Mouse (Mus musculus) lung, embryonic 16.5 days (tissue): ENCODE data around the gene Ifna4. TPM values are rescaled to one million over a fixed set of nuclear protein-coding genes. Genes with fewer than 3 reads are reported as not detected.

Experiments used
- ATAC-seq: fragments of 200-750 bp; cut with Nextera tagmentation; 2 replicates; pipeline ENCODE4 v1.8.0; 2017; ENCODE audit warnings: low read depth, mild to moderate bottlenecking, moderate library complexity
- H3K27ac ChIP-seq: fragments of 300-500 bp; sonication (generic); 2 replicates; pipeline ENCODE4 v1.5.1; 2014; ENCODE audit warnings: mild to moderate bottlenecking, control low read depth, low read length
- H3K27me3 ChIP-seq: fragments of 300-500 bp; sonication (generic); 2 replicates; pipeline ENCODE4 v1.6.1; 2014; ENCODE audit warnings: low read depth, low read length, mixed read lengths; ENCODE audit not compliant: control insufficient read depth, insufficient read depth
- H3K36me3 ChIP-seq: fragments of 300-500 bp; sonication (generic); 2 replicates; pipeline ENCODE4 v1.6.1; 2014; ENCODE audit warnings: low read length; ENCODE audit not compliant: control insufficient read depth, insufficient read depth
- H3K4me1 ChIP-seq: fragments of 300-500 bp; sonication (generic); replicated peaks from 2 replicates; pipeline ENCODE4 v1.6.1; 2014; ENCODE audit warnings: low read length, mixed read lengths; ENCODE audit not compliant: control insufficient read depth, insufficient read depth
- H3K4me2 ChIP-seq: fragments of 300-500 bp; sonication (generic); 2 replicates; pipeline ENCODE4 v1.6.1; 2014; ENCODE audit warnings: low read depth, low read length, control low read depth
- H3K4me3 ChIP-seq: fragments of 300-500 bp; sonication (generic); 2 replicates; pipeline ENCODE4 v1.5.1; 2014; ENCODE audit warnings: mild to moderate bottlenecking, low read length, control low read depth
- H3K9ac ChIP-seq: fragments of 300-500 bp; sonication (generic); 2 replicates; pipeline ENCODE4 v1.6.1; 2014; ENCODE audit warnings: low read length, control low read depth
- H3K9me3 ChIP-seq: fragments of 300-500 bp; sonication (generic); 2 replicates; pipeline ENCODE4 v1.6.1; 2016; ENCODE audit warnings: low read length; ENCODE audit not compliant: control insufficient read depth
- WGBS: fragments of 180-500 bp; shearing (Covaris S2); extraction: QIAGEN DNeasy Blood & Tissue Kit; methylation state at CpG from one replicate; pipeline ENCODE4 v1.1.7; 2014; 5-methylcytosine and 5-hydroxymethylcytosine counted together
- polyA plus RNA-seq: library from polyadenylated mRNA; unstranded; fragments of >200 nt; fragmentation: Nextera tagmentation; extraction: Ambion mirVana; gene quantifications from 2 replicates; pipeline ENCODE4 v1.2.1, GENCODE M21; 2015

Gene Ifna4
- polyA plus RNA-seq, 1 experiment from 2014 or later, result not detected

DNA sequence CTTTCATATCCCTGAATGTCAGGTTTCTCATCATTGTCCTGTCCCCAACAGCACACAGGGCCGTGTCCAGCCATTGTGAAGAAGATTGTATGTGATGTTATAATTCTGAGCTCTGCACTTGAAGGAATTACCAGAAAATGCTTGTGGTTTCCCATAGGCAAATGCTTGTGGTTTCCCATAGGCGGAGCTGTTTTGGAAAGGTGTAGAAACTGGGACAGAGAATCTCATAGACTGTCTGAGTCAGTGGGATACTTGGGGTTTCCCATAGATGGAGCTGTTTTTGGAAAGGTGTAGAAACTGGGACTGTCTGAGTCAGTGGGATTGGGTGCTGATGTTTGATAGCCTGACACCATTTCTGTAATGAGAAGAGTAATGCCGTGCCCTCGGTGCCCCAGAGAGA lies 34.9 kb downstream of the Ifna4 start:
- Histone ChIP-seq H3K9me3 (no peaks in the 10 kb centered on the region), H3K4me1 (no peaks in the 10 kb centered on the region), H3K4me2 (no peak overlapping the region), H3K27ac (no peak overlapping the region), H3K4me3 (no peak overlapping the region), H3K27me3 (no peaks in the 10 kb centered on the region; the same call in 1 of the 2 replicates), H3K9ac (no peak overlapping the region), H3K36me3 (no peaks in the 10 kb centered on the region)
- ATAC-seq, result no peak
- 80% methylated on average over 4 of the region's 4 CpGs for WGBS

DNA sequence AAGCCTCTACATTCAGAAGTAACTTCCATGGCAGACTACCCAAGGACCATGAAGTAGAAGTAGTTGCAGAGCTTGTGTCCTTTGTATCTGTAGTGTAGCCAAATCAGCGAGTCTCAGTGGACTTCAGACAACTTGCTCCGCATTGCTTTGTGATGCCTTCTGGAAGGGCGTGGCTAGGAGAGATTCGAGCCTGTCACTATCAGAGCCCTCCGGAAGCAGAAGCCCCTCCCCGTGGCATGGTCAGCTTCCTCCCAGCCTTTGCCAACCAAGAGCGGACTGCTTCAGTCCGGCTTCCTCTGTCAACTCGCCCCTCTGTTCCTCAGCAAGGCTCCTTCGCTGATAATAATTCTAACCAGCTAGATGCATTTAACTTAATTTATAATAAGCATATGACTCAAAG lies 36.6 kb downstream of the Ifna4 start:
- Histone ChIP-seq H3K27ac (no peak overlapping the region), H3K4me1 (no peaks in the 10 kb centered on the region), H3K4me3 (no peak overlapping the region), H3K27me3 (no peaks in the 10 kb centered on the region), H3K36me3 (no peaks in the 10 kb centered on the region), H3K9me3 (no peaks in the 10 kb centered on the region), H3K9ac (no peak overlapping the region), H3K4me2 (no peak overlapping the region)
- WGBS, result 37% methylated on average over 10 of the region's 10 CpGs
- ATAC-seq, result no peak

DNA sequence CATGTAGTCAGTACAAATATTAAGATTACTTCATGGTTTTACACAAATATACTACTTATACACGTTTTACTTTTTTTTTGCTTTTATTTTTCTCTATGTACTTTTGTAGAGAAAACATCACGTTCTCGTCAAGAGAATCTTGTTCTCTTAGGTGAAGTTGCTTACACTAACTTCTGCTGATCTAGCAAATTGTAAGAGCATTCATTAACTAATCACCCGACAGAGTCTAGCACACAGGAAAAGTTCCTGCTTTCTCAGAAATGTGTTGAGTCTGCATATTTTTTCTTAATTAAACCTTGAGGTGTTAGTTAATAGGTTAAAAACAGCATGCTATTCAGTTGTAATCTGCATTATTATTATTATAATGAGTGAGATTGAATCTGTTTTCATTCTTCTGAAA lies 37.1 kb downstream of the Ifna4 start:
- no peak overlapping the region for H3K27ac ChIP-seq
- no peaks in the 10 kb centered on the region for H3K36me3 ChIP-seq
- H3K9me3 ChIP-seq, result no peaks in the 10 kb centered on the region
- H3K27me3 ChIP-seq, result no peaks in the 10 kb centered on the region
- H3K4me3 ChIP-seq, result no peak overlapping the region
- no peak overlapping the region for H3K9ac ChIP-seq
- 60% methylated on average over 4 of the region's 4 CpGs for WGBS
- no peak for ATAC-seq
- no peak overlapping the region for H3K4me2 ChIP-seq
- no peaks in the 10 kb centered on the region for H3K4me1 ChIP-seq

DNA sequence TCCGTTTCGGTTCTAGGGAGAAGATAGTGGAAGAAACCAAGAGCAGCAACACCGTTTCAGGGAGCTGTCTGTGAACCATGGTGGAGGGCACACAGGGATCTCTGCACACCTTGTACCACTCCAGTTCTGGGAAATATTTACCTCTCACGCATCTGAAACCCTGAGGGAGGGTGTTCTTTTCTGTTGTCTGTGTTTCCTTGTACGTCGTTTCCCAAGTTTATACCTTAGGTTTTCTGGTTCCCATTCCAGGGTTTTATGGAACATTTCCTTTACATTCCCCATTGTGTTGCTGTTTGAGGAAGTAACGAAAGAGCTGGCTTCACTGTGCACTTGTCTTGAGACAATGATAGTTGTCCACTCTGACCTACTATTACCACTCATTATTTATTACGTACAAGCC lies 38.4 kb downstream of the Ifna4 start, which contains the start of gene Ifne:
TSS of gene Ifne (minus strand) at position 101 of the 400 bp plus-strand sequence.
- H3K27me3 ChIP-seq, result no peaks in the 10 kb centered on the region
- H3K4me2 ChIP-seq, result no peak within 1 kb of the TSS
- H3K27ac ChIP-seq, result no peak within 1 kb of the TSS
- no peak for ATAC-seq
- H3K9me3 ChIP-seq, result no peaks in the 10 kb centered on the region
- WGBS, result 82% methylated on average over 8 of the region's 8 CpGs
- H3K4me3 ChIP-seq, result no peak within 1 kb of the TSS
- no peak within 1 kb of the TSS for H3K9ac ChIP-seq
- no peaks in the 10 kb centered on the region for H3K36me3 ChIP-seq
- no peaks in the 10 kb centered on the region for H3K4me1 ChIP-seq

DNA sequence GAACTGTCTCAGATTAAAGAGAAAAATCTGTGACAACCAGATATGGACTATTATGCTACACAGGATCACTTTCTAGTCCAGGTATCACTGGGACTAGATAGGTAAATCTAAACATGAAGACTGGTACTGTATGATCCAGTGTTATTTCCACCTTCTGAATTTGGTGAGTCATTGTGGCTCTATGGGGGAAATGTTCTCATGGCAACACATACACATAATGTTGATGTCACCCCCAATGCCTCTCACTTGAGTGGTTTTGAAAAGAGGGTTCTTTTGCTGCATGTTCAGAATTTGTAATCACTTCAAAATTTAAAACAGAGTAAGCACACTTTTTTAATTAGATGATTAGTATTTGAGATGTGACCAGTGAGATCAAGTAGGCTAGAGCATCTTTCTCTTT lies 46.6 kb downstream of the Ifna4 start:
- no peak for ATAC-seq

More for the DNA sequence above, 46.6 kb downstream of the Ifna4 start:
- no peak overlapping the region for H3K9ac ChIP-seq
- no peak overlapping the region for H3K4me2 ChIP-seq
- no peaks in the 10 kb centered on the region for H3K36me3 ChIP-seq
- no peak overlapping the region for H3K27ac ChIP-seq
- no peaks in the 10 kb centered on the region for H3K9me3 ChIP-seq
- no peaks in the 10 kb centered on the region for H3K4me1 ChIP-seq
- H3K27me3 ChIP-seq, result no peaks in the 10 kb centered on the region
- no peak overlapping the region for H3K4me3 ChIP-seq

Other genes with a start within 250 kb of the Ifna4 start
- gene Ifna9, start 249.5 kb upstream of the Ifna4 start, polyA plus RNA-seq, result not detected in 2 replicates
- not detected in 2 replicates for gene Ifna12, start 238.5 kb upstream of the Ifna4 start, polyA plus RNA-seq
- gene C87499, start 207.4 kb upstream of the Ifna4 start, polyA plus RNA-seq, result not detected in 2 replicates
- not detected in 2 replicates for gene Ifna13, start 197.4 kb upstream of the Ifna4 start, polyA plus RNA-seq
- gene Ifna16, start 164.9 kb upstream of the Ifna4 start, polyA plus RNA-seq, result not detected in 2 replicates
- not detected in 2 replicates for gene Ifna2, start 157.9 kb upstream of the Ifna4 start, polyA plus RNA-seq
- not detected in 2 replicates for gene Ifnab, start 150.5 kb upstream of the Ifna4 start, polyA plus RNA-seq
- 0.82 and 1.2 TPM in 2 replicates for gene Gm26566, start 120.1 kb upstream of the Ifna4 start, polyA plus RNA-seq
- gene Klhl9, start 119.4 kb upstream of the Ifna4 start, polyA plus RNA-seq, result 88.1 and 91.8 TPM in 2 replicates
- not detected in 2 replicates for gene Gm13271, start 87.0 kb upstream of the Ifna4 start, polyA plus RNA-seq
- gene Gm13283, start 81.7 kb upstream of the Ifna4 start, polyA plus RNA-seq, result 0.31 TPM in 1 of 2 replicates, not detected in the other
- 0.38 and 0.49 TPM in 2 replicates for gene Gm13290, start 68.0 kb upstream of the Ifna4 start, polyA plus RNA-seq
- not detected in 2 replicates for gene Gm13289, start 64.9 kb upstream of the Ifna4 start, polyA plus RNA-seq
- not detected in 2 replicates for gene Gm13272, start 62.0 kb upstream of the Ifna4 start, polyA plus RNA-seq
- gene Ifnz, start 59.7 kb upstream of the Ifna4 start, polyA plus RNA-seq, result 0.34 TPM in 1 of 2 replicates, not detected in the other
- gene Gm13276, start 56.2 kb upstream of the Ifna4 start, polyA plus RNA-seq, result 0.36 and 1.2 TPM in 2 replicates
- gene Gm13277, start 53.2 kb upstream of the Ifna4 start, polyA plus RNA-seq, result not detected in 2 replicates
- not detected in 2 replicates for gene Gm13278, start 50.3 kb upstream of the Ifna4 start, polyA plus RNA-seq
- not detected in 2 replicates for gene Gm13275, start 47.4 kb upstream of the Ifna4 start, polyA plus RNA-seq
- gene Gm13279, start 44.5 kb upstream of the Ifna4 start, polyA plus RNA-seq, result not detected in 2 replicates
- 1.5 and 1.8 TPM in 2 replicates for gene Gm13285, start 42.2 kb upstream of the Ifna4 start, polyA plus RNA-seq
- not detected in 2 replicates for gene Gm13287, start 38.6 kb upstream of the Ifna4 start, polyA plus RNA-seq
- not detected in 2 replicates for gene Gm13288, start 36.3 kb upstream of the Ifna4 start, polyA plus RNA-seq
- gene Ifna7, start 25.6 kb upstream of the Ifna4 start, polyA plus RNA-seq, result not detected in 2 replicates
- not detected in 2 replicates for gene Ifna11, start 21.9 kb upstream of the Ifna4 start, polyA plus RNA-seq
- not detected in 2 replicates for gene Ifna6, start 14.4 kb upstream of the Ifna4 start, polyA plus RNA-seq
- gene Ifna5, start 6.3 kb upstream of the Ifna4 start, polyA plus RNA-seq, result not detected in 2 replicates
- gene Ifna1, start 8.2 kb downstream of the Ifna4 start, polyA plus RNA-seq, result not detected in 2 replicates
- not detected in 2 replicates for gene Ifne, start 38.3 kb downstream of the Ifna4 start, polyA plus RNA-seq